Mouse (Mus musculus): ENCODE results near the gene Mpdu1.

GRCm38 (mm10) chr11:69692863-69693262 lies 30.4 kb upstream of the Mpdu1 start:
- TF ChIP-seq POLR2A (IDR thresholded peaks at IDR 0.05; ENCODE audit: insufficient read depth, low read length), result no peak
- no peak for TF ChIP-seq CTCF (IDR thresholded peaks at IDR 0.05; ENCODE audit: low read depth, low read length)
- no peak for TF ChIP-seq EP300 (IDR thresholded peaks at IDR 0.05; ENCODE audit: insufficient read depth, low read depth, low read length)
